Mouse (Mus musculus) kidney, postnatal 36 days (tissue): ENCODE data around the gene Hist2h3b.
A peak's percentile ranks its signal among the peaks of the same experiment; 100 is the strongest.

ENCODE experiments used
- DNase-seq, 2 experiments: peaks; one replicate each; pipeline ENCODE4 v3.0.0; 2021 to 2022; ENCODE audit warnings: mixed read lengths in 2 of 2

Hist2h3b gene

GRCm38 (mm10) chr3:96300706-96301529, 32.5 kb downstream of the Hist2h3b start:
- peak; percentile 15 to 18 for DNase-seq

GRCm38 (mm10) chr3:96302076-96302475, 33.6 kb downstream of the Hist2h3b start:
- no peak for DNase-seq

GRCm38 (mm10) chr3:96306506-96306905, 38.1 kb downstream of the Hist2h3b start:
- DNase-seq = no peak

- no peak for DNase-seq
These were observed 41.0 kb downstream of the Hist2h3b start for GRCm38 (mm10) chr3:96309441-96309840.

GRCm38 (mm10) chr3:96312341-96313098, 44.1 kb downstream of the Hist2h3b start:
- no peak for DNase-seq
